Mouse (Mus musculus) hindbrain, embryonic 11.5 days (tissue): ENCODE measurements around the gene Tmem37. TPM values are rescaled to one million over a fixed set of nuclear protein-coding genes. Genes with fewer than 3 reads are reported as not detected.

ENCODE experiments used
- ATAC-seq: fragments of 200-750 bp; cut with Nextera tagmentation; 2 replicates; pipeline ENCODE4 v1.8.0; 2017; ENCODE audit warnings: mild to moderate bottlenecking, moderate TSS enrichment, moderate library complexity; ENCODE audit not compliant: low FRiP score
- DNase-seq: peaks from one replicate; pipeline ENCODE4 v3.0.0-alpha.2; 2015; ENCODE audit warnings: low spot score
- H3K27ac ChIP-seq: fragments of 300-500 bp; sonication (generic); 2 replicates; pipeline ENCODE4 v1.5.1; 2014; ENCODE audit warnings: mild to moderate bottlenecking, low read depth, low read length
- H3K27me3 ChIP-seq: fragments of 300-500 bp; sonication (generic); 2 replicates; pipeline ENCODE4 v1.6.1; 2014; ENCODE audit warnings: mild to moderate bottlenecking, low read length, moderate library complexity, mixed read lengths; ENCODE audit not compliant: control insufficient read depth, insufficient read depth
- H3K36me3 ChIP-seq: fragments of 300-500 bp; sonication (generic); 2 replicates; pipeline ENCODE4 v1.6.1; 2014; ENCODE audit warnings: mild to moderate bottlenecking, low read length, moderate library complexity, mixed read lengths; ENCODE audit not compliant: control insufficient read depth, insufficient read depth
- H3K4me1 ChIP-seq: fragments of 300-500 bp; sonication (generic); replicated peaks from 2 replicates; pipeline ENCODE4 v1.6.1; 2014; ENCODE audit warnings: low read length, mixed read lengths; ENCODE audit not compliant: control insufficient read depth, insufficient read depth
- H3K4me2 ChIP-seq: fragments of 300-500 bp; sonication (generic); replicated peaks from 2 replicates; pipeline ENCODE4 v1.6.1; 2014; ENCODE audit warnings: mild to moderate bottlenecking, low read depth, low read length
- H3K4me3 ChIP-seq: fragments of 300-500 bp; sonication (generic); 2 replicates; pipeline ENCODE4 v1.5.1; 2014; ENCODE audit warnings: low read depth, low read length
- H3K9ac ChIP-seq: fragments of 300-500 bp; sonication (generic); 2 replicates; pipeline ENCODE4 v1.6.1; 2014; ENCODE audit warnings: low read depth, low read length
- H3K9me3 ChIP-seq: fragments of 300-500 bp; sonication (generic); 2 replicates; pipeline ENCODE4 v1.6.1; 2016; ENCODE audit warnings: low read length; ENCODE audit not compliant: control insufficient read depth
- WGBS: fragments of 180-500 bp; shearing (Covaris S2); extraction: QIAGEN DNeasy Blood & Tissue Kit; methylation state at CpG from one replicate; pipeline ENCODE4 v1.1.7; 2014; 5-methylcytosine and 5-hydroxymethylcytosine counted together
- polyA plus RNA-seq: library from polyadenylated mRNA; unstranded; fragments of >200 nt; fragmentation: Nextera tagmentation; extraction: Ambion mirVana; gene quantifications from 2 replicates; pipeline ENCODE4 v1.2.1, GENCODE M21; 2014

Gene Tmem37
- polyA plus RNA-seq, 1 experiment from 2014 or later, result 10.6 TPM

GRCm38 (mm10) chr1:120116106-120116505 is 42.2 kb upstream of the Tmem37 start:
- no peak overlapping the region for H3K9ac ChIP-seq
- peaks cover 24% of the 10 kb centered on the region for H3K36me3 ChIP-seq
- no peak overlapping the region for H3K4me2 ChIP-seq
- no peak overlapping the region for H3K4me3 ChIP-seq
- 88% methylated on average over 11 of the region's 11 CpGs for WGBS
- H3K4me1 ChIP-seq, result peaks cover 5% of the 10 kb centered on the region; the same call in 1 of the 2 replicates
- ATAC-seq, result no peak
- H3K9me3 ChIP-seq, result 0 out of 2 replicates have a peak, but pooled peaks cover 4% of the 10 kb centered on the region
- no peak overlapping the region for H3K27ac ChIP-seq
- H3K27me3 ChIP-seq, result no peaks in the 10 kb centered on the region
- DNase-seq, result no peak

GRCm38 (mm10) chr1:120115671-120116081 is 41.8 kb upstream of the Tmem37 start:
- Histone ChIP-seq H3K4me3 (no peak overlapping the region), H3K27ac (no peak overlapping the region), H3K36me3 (peaks cover 24% of the 10 kb centered on the region), H3K9ac (no peak overlapping the region), H3K9me3 (0 out of 2 replicates have a peak, but pooled peaks cover 4% of the 10 kb centered on the region), H3K27me3 (no peaks in the 10 kb centered on the region), H3K4me2 (no peak overlapping the region), H3K4me1 (peaks cover 5% of the 10 kb centered on the region; the same call in 1 of the 2 replicates)
- DNase-seq, result no peak
- no peak for ATAC-seq
- WGBS, result 85% methylated on average over 9 of the region's 9 CpGs

- 89% methylated on average over 12 of the region's 12 CpGs for WGBS
- peaks cover 24% of the 10 kb centered on the region for H3K36me3 ChIP-seq
- no peak overlapping the region for H3K4me3 ChIP-seq
Observed at GRCm38 (mm10) chr1:120112251-120113187, 38.6 kb upstream of the Tmem37 start.

GRCm38 (mm10) chr1:120111766-120112165 is 37.9 kb upstream of the Tmem37 start:
- WGBS, result 92% methylated on average over 8 of the region's 8 CpGs
- Histone ChIP-seq H3K27me3 (no peaks in the 10 kb centered on the region), H3K36me3 (peaks cover 24% of the 10 kb centered on the region), H3K4me1 (no peaks in the 10 kb centered on the region), H3K4me3 (no peak overlapping the region), H3K4me2 (no peak overlapping the region), H3K9ac (no peak overlapping the region), H3K9me3 (0 out of 2 replicates have a peak, but pooled peaks cover 4% of the 10 kb centered on the region), H3K27ac (no peak overlapping the region)
- no peak for DNase-seq
- ATAC-seq, result no peak

More at GRCm38 (mm10) chr1:120112251-120113187, 38.6 kb upstream of the Tmem37 start:
- Histone ChIP-seq H3K4me1 (no peaks in the 10 kb centered on the region), H3K27me3 (no peaks in the 10 kb centered on the region), H3K9me3 (0 out of 2 replicates have a peak, but pooled peaks cover 4% of the 10 kb centered on the region), H3K27ac (no peak overlapping the region), H3K9ac (no peak overlapping the region), H3K4me2 (no peak overlapping the region)
- ATAC-seq (no peak), DNase-seq (no peak)

- no peak for ATAC-seq
- Histone ChIP-seq H3K36me3 (peaks cover 15% of the 10 kb centered on the region), H3K4me1 (no peaks in the 10 kb centered on the region), H3K4me2 (no peak overlapping the region), H3K4me3 (no peak overlapping the region), H3K27me3 (no peaks in the 10 kb centered on the region), H3K9ac (no peak overlapping the region), H3K9me3 (0 out of 2 replicates have a peak, but pooled peaks cover 4% of the 10 kb centered on the region), H3K27ac (no peak overlapping the region)
- DNase-seq, result no peak
- 86% methylated on average over 19 of the region's 19 CpGs for WGBS
Observed at GRCm38 (mm10) chr1:120109741-120110432, 36.0 kb upstream of the Tmem37 start.

- no peaks in the 10 kb centered on the region for H3K9me3 ChIP-seq
- no peak overlapping the region for H3K4me2 ChIP-seq
- H3K9ac ChIP-seq, result no peak overlapping the region
- H3K4me3 ChIP-seq, result no peak overlapping the region
- no peaks in the 10 kb centered on the region for H3K4me1 ChIP-seq
- 86% methylated on average over 5 of the region's 5 CpGs for WGBS
- no peaks in the 10 kb centered on the region for H3K36me3 ChIP-seq
- DNase-seq (no peak), ATAC-seq (no peak)
- no peak overlapping the region for H3K27ac ChIP-seq
- no peaks in the 10 kb centered on the region for H3K27me3 ChIP-seq
Observed at GRCm38 (mm10) chr1:120105556-120105959, 31.7 kb upstream of the Tmem37 start.

GRCm38 (mm10) chr1:120101227-120101609 is 27.3 kb upstream of the Tmem37 start:
- Histone ChIP-seq H3K9me3 (no peaks in the 10 kb centered on the region), H3K4me1 (no peaks in the 10 kb centered on the region), H3K27me3 (no peaks in the 10 kb centered on the region), H3K36me3 (no peaks in the 10 kb centered on the region), H3K4me2 (no peak overlapping the region), H3K27ac (no peak overlapping the region), H3K4me3 (no peak overlapping the region), H3K9ac (no peak overlapping the region)
- 84% methylated on average over 3 of the region's 3 CpGs for WGBS
- ATAC-seq (no peak), DNase-seq (no peak)

GRCm38 (mm10) chr1:120100456-120101226 is 26.8 kb upstream of the Tmem37 start:
- Histone ChIP-seq H3K36me3 (no peaks in the 10 kb centered on the region), H3K27me3 (no peaks in the 10 kb centered on the region), H3K4me2 (no peak overlapping the region), H3K9ac (no peak overlapping the region), H3K27ac (no peak overlapping the region), H3K4me1 (no peaks in the 10 kb centered on the region), H3K4me3 (no peak overlapping the region), H3K9me3 (no peaks in the 10 kb centered on the region)
- WGBS, result 78% methylated on average over 8 of the region's 8 CpGs
- DNase-seq, result no peak
- no peak for ATAC-seq
